Mouse (Mus musculus): Measurements from ENCODE around the gene Srgap3.
A peak's percentile ranks its signal among the peaks of the same experiment; 100 is the strongest.

The Srgap3 gene

GRCm38 (mm10) chr6:112809658-112810520 lies 137.2 kb downstream of the Srgap3 start:
- DNase-seq: no peak

- no peak for DNase-seq
Measured at GRCm38 (mm10) chr6:112808738-112809137, 138.3 kb downstream of the Srgap3 start.

GRCm38 (mm10) chr6:112801917-112802316 lies 145.1 kb downstream of the Srgap3 start:
- no peak for DNase-seq

GRCm38 (mm10) chr6:112798378-112798777 lies 148.7 kb downstream of the Srgap3 start:
- peak; percentile 94 to 95 for DNase-seq

- peak; percentile 59 to 62 for DNase-seq
Measured at GRCm38 (mm10) chr6:112796607-112797006, 150.5 kb downstream of the Srgap3 start.

- DNase-seq: no peak
Measured at GRCm38 (mm10) chr6:112793887-112794286, 153.2 kb downstream of the Srgap3 start.

- peak; percentile 31 to 42 for DNase-seq
Measured at GRCm38 (mm10) chr6:112789901-112790300, 157.2 kb downstream of the Srgap3 start.

GRCm38 (mm10) chr6:112788617-112789016 lies 158.4 kb downstream of the Srgap3 start:
- DNase-seq: no peak

GRCm38 (mm10) chr6:112788174-112788573 lies 158.9 kb downstream of the Srgap3 start:
- no peak for DNase-seq

- DNase-seq: no peak
Measured at GRCm38 (mm10) chr6:112781409-112782093, 165.5 kb downstream of the Srgap3 start.

GRCm38 (mm10) chr6:112778211-112778610 lies 168.9 kb downstream of the Srgap3 start:
- DNase-seq: no peak

- no peak for DNase-seq
Measured at GRCm38 (mm10) chr6:112776718-112777117, 170.3 kb downstream of the Srgap3 start.

GRCm38 (mm10) chr6:112773754-112774153 lies 173.3 kb downstream of the Srgap3 start:
- no peak for DNase-seq

GRCm38 (mm10) chr6:112770996-112771395 lies 176.1 kb downstream of the Srgap3 start:
- no peak for DNase-seq

GRCm38 (mm10) chr6:112758541-112758940 lies 188.5 kb downstream of the Srgap3 start:
- no peak for DNase-seq

GRCm38 (mm10) chr6:112756866-112757265 lies 190.2 kb downstream of the Srgap3 start:
- DNase-seq: no peak

- DNase-seq: peak in 1 of 2 experiments; percentile 29
Measured at GRCm38 (mm10) chr6:112754994-112755393, 192.1 kb downstream of the Srgap3 start.

- no peak for DNase-seq
Measured at GRCm38 (mm10) chr6:112752517-112752916, 194.5 kb downstream of the Srgap3 start.

- no peak for DNase-seq
Measured at GRCm38 (mm10) chr6:112752007-112752406, 195.1 kb downstream of the Srgap3 start.

GRCm38 (mm10) chr6:112742297-112742696 lies 204.8 kb downstream of the Srgap3 start:
- DNase-seq: peak in 1 of 2 experiments; percentile 21

GRCm38 (mm10) chr6:112741766-112742165 lies 205.3 kb downstream of the Srgap3 start:
- DNase-seq: no peak

- no peak for DNase-seq
Measured at GRCm38 (mm10) chr6:112739635-112740034, 207.4 kb downstream of the Srgap3 start.

GRCm38 (mm10) chr6:112738924-112739323 lies 208.1 kb downstream of the Srgap3 start:
- DNase-seq: no peak

- DNase-seq: no peak
Measured at GRCm38 (mm10) chr6:112736471-112736870, 210.6 kb downstream of the Srgap3 start.

Data from cerebellum, postnatal 36 days (tissue).